Mouse (Mus musculus) erythroblast, embryonic 14.5 days (primary cell): Measurements from ENCODE around the gene Plk1.

ENCODE experiments used
- GATA1 ChIP-seq: IDR thresholded peaks from 2 replicates; pipeline ENCODE4 v1.6.1; 2012; ENCODE audit warnings: low read length, inconsistent platforms, mixed read lengths
- TAL1 ChIP-seq: IDR thresholded peaks from 3 replicates; pipeline ENCODE4 v1.6.1; 2012; ENCODE audit warnings: low read length, inconsistent platforms, mixed read lengths

- TF ChIP-seq GATA1, result no peak
- TF ChIP-seq TAL1, result no peak
These were observed 30.2 kb downstream of the Plk1 start for GRCm38 (mm10) chr7:122189484-122189883.
